Mouse (Mus musculus): ENCODE measurements at regions not wholly inside any gene's neighbourhood (a gene's known extent, or its start where the extent isn't known, plus 50 kb on each side); places are given as distances from the start of the nearest gene placed in this dataset.

DNA sequence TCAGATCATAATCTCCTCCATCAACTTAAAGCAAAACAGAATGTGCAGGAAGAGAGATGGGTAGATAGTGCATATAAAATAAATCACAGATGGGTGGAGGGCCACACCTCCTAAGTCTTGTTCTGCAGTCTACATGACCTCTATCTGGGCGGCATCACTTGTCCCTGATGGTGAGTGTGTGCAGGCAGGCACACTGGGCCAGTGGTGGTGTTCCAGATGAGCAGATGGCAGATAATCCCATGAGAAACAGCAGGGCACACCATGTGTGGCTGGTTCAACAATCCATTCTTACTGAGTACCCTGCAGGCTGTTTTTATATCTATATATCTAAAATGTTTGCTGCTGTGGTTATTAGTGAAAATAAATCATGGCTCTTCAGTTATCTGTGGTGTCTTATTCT lies 224.9 kb upstream of the Dnajc24 start:
- TF ChIP-seq POLR2A (IDR thresholded peaks at IDR 0.05; ENCODE audit: control insufficient read depth, low read depth, low read length) (no peak), CTCF (IDR thresholded peaks at IDR 0.05; ENCODE audit: control insufficient read depth, insufficient read depth, insufficient replicate concordance, low read depth, low read length) (no peak)
